Mouse (Mus musculus) C2C12 (cell line): ENCODE measurements around the gene 0610037L13Rik. TPM values are rescaled to one million over a fixed set of nuclear protein-coding genes. Genes with fewer than 3 reads are reported as not detected.
A peak's percentile ranks its signal among the peaks of the same experiment; 100 is the strongest.

Source experiments
- H3K27me3 ChIP-seq: one replicate; pipeline ENCODE4 v1.6.1; 2011; ENCODE audit not compliant: control insufficient read depth, insufficient read depth, insufficient read length
- H3K36me3 ChIP-seq: one replicate; pipeline ENCODE4 v1.6.1; 2011; ENCODE audit not compliant: control insufficient read depth, insufficient read depth
- H3K4me3 ChIP-seq: one replicate; pipeline ENCODE4 v1.5.1; 2011; ENCODE audit warnings: mild to moderate bottlenecking, control low read depth; ENCODE audit not compliant: poor library complexity, insufficient read depth, severe bottlenecking
- H3K79me2 ChIP-seq: one replicate; pipeline ENCODE4 v1.6.1; 2011; ENCODE audit not compliant: control insufficient read depth, insufficient read depth
- H3K79me3 ChIP-seq: one replicate; pipeline ENCODE4 v1.6.1; 2011; ENCODE audit warnings: low read depth, control low read depth
- H3ac ChIP-seq: one replicate; pipeline ENCODE3; 2011; ENCODE audit warnings: low read depth; ENCODE audit not compliant: control insufficient read depth, insufficient read length
- CEBPB ChIP-seq: IDR thresholded peaks from one replicate; pipeline ENCODE4 v1.6.1; 2011; ENCODE audit warnings: low read depth, mild to moderate bottlenecking, control low read depth, moderate library complexity
- CTCF ChIP-seq: IDR thresholded peaks from one replicate; pipeline ENCODE4 v1.5.1; 2011; ENCODE audit not compliant: control insufficient read depth, insufficient read depth, insufficient read length
- FOSL1 ChIP-seq: IDR thresholded peaks from one replicate; pipeline ENCODE4 v1.8.0; 2011; ENCODE audit warnings: mild to moderate bottlenecking, low read length; ENCODE audit not compliant: poor library complexity, insufficient read depth, severe bottlenecking
- MAX ChIP-seq: IDR thresholded peaks from one replicate; pipeline ENCODE4 v1.6.1; 2011; ENCODE audit warnings: mild to moderate bottlenecking, control low read depth
- MYOD1 ChIP-seq: IDR thresholded peaks from one replicate; pipeline ENCODE4 v1.6.1; 2011; ENCODE audit warnings: low read depth; ENCODE audit not compliant: control insufficient read depth, insufficient read length
- MYOG ChIP-seq: IDR thresholded peaks from one replicate; pipeline ENCODE4 v1.6.1; 2011; ENCODE audit not compliant: control insufficient read depth, insufficient read length; ENCODE audit errors: extremely low read depth
- USF1 ChIP-seq: IDR thresholded peaks from one replicate; pipeline ENCODE4 v1.6.1; 2011; ENCODE audit warnings: low read depth, mild to moderate bottlenecking, control low read depth, moderate library complexity
- polyA plus RNA-seq: library from polyadenylated mRNA; unstranded; fragments of >200 nt; fragmentation: generic; extraction: Trizol; gene quantifications from one replicate; pipeline ENCODE4 v1.2.1, GENCODE M21; 2012; ENCODE audit warnings: missing spikeins

Gene 0610037L13Rik
- polyA plus RNA-seq, 1 experiment: 78.7 TPM

DNA sequence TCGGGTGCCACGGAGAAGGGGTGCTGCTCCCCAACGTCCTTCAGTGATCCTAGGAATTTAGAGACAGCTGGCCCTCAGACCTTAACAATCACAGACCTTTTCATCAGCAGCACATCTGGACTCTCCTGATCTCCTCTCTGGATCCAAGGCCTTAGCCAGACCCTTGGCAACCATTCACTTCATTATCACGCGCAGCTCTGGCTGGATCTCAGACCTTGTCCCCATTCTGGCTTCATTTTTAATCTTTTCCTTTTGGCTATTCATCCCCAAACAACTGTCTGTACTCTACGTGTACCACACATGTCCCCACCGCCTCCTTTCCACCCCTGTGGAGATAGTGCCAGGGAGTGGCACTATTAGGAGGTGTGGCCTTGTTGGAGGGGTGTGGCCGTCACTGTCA, 43.6 kb downstream of the 0610037L13Rik start:
- H3ac ChIP-seq: no peak overlapping the region
- H3K79me2 ChIP-seq: no peaks in the 10 kb centered on the region
- H3K79me3 ChIP-seq: no peaks in the 10 kb centered on the region
- peaks cover 16% of the 10 kb centered on the region for H3K27me3 ChIP-seq
- TF ChIP-seq MAX: no peak
- TF ChIP-seq CEBPB: no peak
- TF ChIP-seq MYOG: no peak
- no peak for TF ChIP-seq USF1
- no peak for TF ChIP-seq FOSL1
- no peak for TF ChIP-seq CTCF
- no peak for TF ChIP-seq MYOD1
- no peaks in the 10 kb centered on the region for H3K36me3 ChIP-seq
- no peak overlapping the region for H3K4me3 ChIP-seq

DNA sequence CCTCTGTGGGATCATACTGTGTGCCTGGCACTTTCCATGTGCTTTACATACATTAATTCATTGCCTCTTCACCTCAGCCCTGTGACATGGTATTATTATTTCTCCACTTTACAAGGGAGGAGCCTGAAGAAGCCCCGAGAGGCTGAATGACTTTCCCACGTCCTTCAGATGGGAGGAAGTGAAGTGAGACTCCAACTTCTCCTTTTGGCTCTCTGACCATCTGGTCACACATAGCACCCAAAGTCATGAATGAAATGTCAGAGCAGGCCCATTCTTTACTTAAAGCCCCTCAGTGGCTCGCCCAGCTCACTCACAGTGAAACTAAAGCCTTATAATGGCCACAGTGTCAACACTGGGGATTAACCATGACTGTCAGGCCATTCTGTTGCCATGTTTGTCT, 45.6 kb downstream of the 0610037L13Rik start:
- no peaks in the 10 kb centered on the region for H3K36me3 ChIP-seq
- TF ChIP-seq MAX: no peak
- TF ChIP-seq MYOG: no peak
- no peak for TF ChIP-seq CEBPB
- TF ChIP-seq FOSL1: no peak
- TF ChIP-seq MYOD1: no peak
- no peak for TF ChIP-seq CTCF
- no peak for TF ChIP-seq USF1
- no peak overlapping the region for H3ac ChIP-seq
- H3K27me3 ChIP-seq: peaks cover 5% of the 10 kb centered on the region
- H3K79me2 ChIP-seq: no peaks in the 10 kb centered on the region
- no peaks in the 10 kb centered on the region for H3K79me3 ChIP-seq
- H3K4me3 ChIP-seq: no peak overlapping the region

DNA sequence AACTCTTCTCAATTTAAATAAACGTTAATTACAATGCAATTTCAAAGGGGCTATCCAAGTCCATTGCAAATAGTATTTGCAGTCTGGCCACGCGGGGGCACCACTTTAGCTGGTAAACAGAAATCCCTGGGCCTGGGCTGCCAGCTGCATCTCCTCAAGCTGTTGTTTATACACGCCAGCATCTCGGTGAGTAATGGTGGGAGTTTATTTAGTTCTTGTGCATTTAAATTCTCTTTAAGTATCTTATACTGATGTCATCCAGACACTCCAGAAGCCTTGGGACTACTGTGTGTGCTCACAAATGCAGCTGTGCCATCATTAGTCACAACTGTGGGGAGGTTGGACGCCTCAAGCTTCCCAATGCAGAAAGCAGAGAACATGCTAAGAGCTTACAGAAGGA, 47.7 kb downstream of the 0610037L13Rik start:
- TF ChIP-seq MYOD1 (no peak), FOSL1 (no peak), CTCF (peak; percentile 2)

DNA sequence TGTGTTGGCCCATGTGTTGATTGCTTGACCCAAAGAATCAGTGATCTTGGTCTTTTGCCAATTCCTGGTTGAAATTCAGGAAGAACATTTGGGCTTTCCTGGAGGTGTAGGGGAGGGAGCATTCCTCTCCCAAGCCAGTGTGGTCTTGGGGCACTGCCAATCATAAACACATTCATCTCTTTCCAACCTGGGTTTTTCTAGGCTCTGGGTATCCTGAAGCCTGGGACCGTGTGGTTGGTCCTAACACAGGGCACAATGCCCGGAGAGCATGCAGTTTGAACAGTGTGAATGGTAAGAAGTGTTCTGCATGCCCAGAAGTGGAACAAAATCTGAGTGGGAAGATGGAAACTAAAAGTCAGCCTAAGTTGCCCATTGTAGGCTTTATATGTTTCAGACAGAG, 48.5 kb downstream of the 0610037L13Rik start:
- TF ChIP-seq MYOD1: no peak
- TF ChIP-seq MAX: no peak
- no peak for TF ChIP-seq USF1
- TF ChIP-seq MYOG: no peak
- no peak for TF ChIP-seq CEBPB
- no peak for TF ChIP-seq FOSL1
- no peak for TF ChIP-seq CTCF
- Histone ChIP-seq H3K4me3 (no peak overlapping the region), H3K36me3 (no peaks in the 10 kb centered on the region), H3ac (no peak overlapping the region), H3K79me3 (no peaks in the 10 kb centered on the region), H3K79me2 (no peaks in the 10 kb centered on the region), H3K27me3 (no peaks in the 10 kb centered on the region)

More for the DNA sequence above, 47.7 kb downstream of the 0610037L13Rik start:
- Histone ChIP-seq H3ac (no peak overlapping the region), H3K4me3 (no peak overlapping the region), H3K79me2 (no peaks in the 10 kb centered on the region), H3K79me3 (no peaks in the 10 kb centered on the region), H3K36me3 (no peaks in the 10 kb centered on the region), H3K27me3 (no peaks in the 10 kb centered on the region)

GRCm38 (mm10) chr4:107942741-107943140, 53.1 kb downstream of the 0610037L13Rik start:
- no peaks in the 10 kb centered on the region for H3K27me3 ChIP-seq
- TF ChIP-seq FOSL1 (no peak), CEBPB (no peak), MAX (no peak), MYOD1 (no peak), CTCF (no peak)
- no peaks in the 10 kb centered on the region for H3K79me2 ChIP-seq
- H3ac ChIP-seq: no peak overlapping the region
- H3K79me3 ChIP-seq: no peaks in the 10 kb centered on the region
- H3K4me3 ChIP-seq: no peak overlapping the region
- no peaks in the 10 kb centered on the region for H3K36me3 ChIP-seq

- Histone ChIP-seq H3K79me3 (no peaks in the 10 kb centered on the region), H3K4me3 (no peak overlapping the region), H3K79me2 (no peaks in the 10 kb centered on the region), H3K27me3 (peaks cover 6% of the 10 kb centered on the region), H3K36me3 (no peaks in the 10 kb centered on the region), H3ac (no peak overlapping the region)
- TF ChIP-seq USF1: no peak
- no peak for TF ChIP-seq MYOD1
- TF ChIP-seq MAX: no peak
- TF ChIP-seq CEBPB: no peak
- TF ChIP-seq MYOG: no peak
- no peak for TF ChIP-seq FOSL1
- TF ChIP-seq CTCF: no peak
Measured at GRCm38 (mm10) chr4:107944141-107944540, 54.5 kb downstream of the 0610037L13Rik start.

Other genes starting within 250 kb of the 0610037L13Rik start
- gene Dmrtb1, start 205.6 kb upstream of the 0610037L13Rik start, polyA plus RNA-seq: 0.05 TPM
- 8.3 TPM for gene Lrp8, start 87.6 kb upstream of the 0610037L13Rik start, polyA plus RNA-seq
- 166 TPM for gene Magoh, start 10.1 kb upstream of the 0610037L13Rik start, polyA plus RNA-seq
- gene Cpt2, start 33.8 kb downstream of the 0610037L13Rik start, polyA plus RNA-seq: 18.8 TPM
- gene Slc1a7, start 78.5 kb downstream of the 0610037L13Rik start, polyA plus RNA-seq: not detected
- 0.02 TPM for gene Podn, start 206.6 kb downstream of the 0610037L13Rik start, polyA plus RNA-seq